Mouse (Mus musculus) brown adipose tissue, adult 24 weeks (tissue): ENCODE results near the gene Tysnd1. TPM values are rescaled to one million over a fixed set of nuclear protein-coding genes. Genes with fewer than 3 reads are reported as not detected.

Experiments used
- H3K27ac ChIP-seq: fragments of 200-500 bp; replicated peaks from 2 replicates; pipeline ENCODE4 v1.5.1; 2012; ENCODE audit warnings: low read depth, mild to moderate bottlenecking, low read length
- H3K4me1 ChIP-seq: fragments of 200-500 bp; 2 replicates; pipeline ENCODE4 v1.6.1; 2012; ENCODE audit warnings: low read length, mixed read lengths; ENCODE audit not compliant: control insufficient read depth, insufficient read depth, insufficient read length
- H3K4me3 ChIP-seq: fragments of 200-500 bp; 2 replicates; pipeline ENCODE4 v1.5.1; 2012; ENCODE audit warnings: low read depth, mild to moderate bottlenecking, low read length, moderate library complexity; ENCODE audit not compliant: insufficient read depth
- polyA plus RNA-seq: library from polyadenylated mRNA; stranded (reverse); fragments of >200 nt; gene quantifications from 2 replicates; pipeline ENCODE4 v1.2.4, GENCODE M21; 2012; ENCODE audit not compliant: missing spikeins, insufficient read depth, insufficient read length

Tysnd1 gene
- polyA plus RNA-seq, 1 experiment = 47.1 TPM

GRCm38 (mm10) chr10:61741306-61741705 lies 46.0 kb downstream of the Tysnd1 start:
- Histone ChIP-seq H3K4me1 (no peaks in the 10 kb centered on the region), H3K4me3 (no peak overlapping the region), H3K27ac (no peak overlapping the region)

GRCm38 (mm10) chr10:61741873-61742272 lies 46.6 kb downstream of the Tysnd1 start:
- H3K27ac ChIP-seq = no peak overlapping the region
- H3K4me1 ChIP-seq = no peaks in the 10 kb centered on the region
- no peak overlapping the region for H3K4me3 ChIP-seq

GRCm38 (mm10) chr10:61742336-61742735 lies 47.0 kb downstream of the Tysnd1 start:
- Histone ChIP-seq H3K4me1 (no peaks in the 10 kb centered on the region), H3K4me3 (no peak overlapping the region), H3K27ac (no peak overlapping the region)

- no peaks in the 10 kb centered on the region for H3K4me1 ChIP-seq
- no peak overlapping the region for H3K4me3 ChIP-seq
- H3K27ac ChIP-seq = no peak overlapping the region
Measured at GRCm38 (mm10) chr10:61745133-61745532, 49.8 kb downstream of the Tysnd1 start.

GRCm38 (mm10) chr10:61747302-61747701 lies 52.0 kb downstream of the Tysnd1 start:
- H3K4me3 ChIP-seq = no peak overlapping the region
- no peak overlapping the region for H3K27ac ChIP-seq
- H3K4me1 ChIP-seq = no peaks in the 10 kb centered on the region

GRCm38 (mm10) chr10:61750014-61750413 lies 54.7 kb downstream of the Tysnd1 start:
- Histone ChIP-seq H3K4me3 (no peak overlapping the region), H3K27ac (no peak overlapping the region), H3K4me1 (no peaks in the 10 kb centered on the region)

- H3K4me1 ChIP-seq = no peaks in the 10 kb centered on the region
- no peak overlapping the region for H3K27ac ChIP-seq
- no peak overlapping the region for H3K4me3 ChIP-seq
Measured at GRCm38 (mm10) chr10:61751534-61752219, 56.4 kb downstream of the Tysnd1 start.

Other genes starting within 250 kb of the Tysnd1 start
- 81.2 and 120 TPM in 2 replicates for gene Eif4ebp2, start 242.9 kb upstream of the Tysnd1 start, polyA plus RNA-seq
- 9.1 and 11.6 TPM in 2 replicates for gene Lrrc20, start 219.7 kb upstream of the Tysnd1 start, polyA plus RNA-seq
- gene Npffr1, start 100.0 kb upstream of the Tysnd1 start, polyA plus RNA-seq = 0.42 and 0.99 TPM in 2 replicates
- 159 and 188 TPM in 2 replicates for gene Ppa1, start 47.0 kb upstream of the Tysnd1 start, polyA plus RNA-seq
- 79.8 and 89.1 TPM in 2 replicates for gene Sar1a, start 15.2 kb upstream of the Tysnd1 start, polyA plus RNA-seq
- 261 and 314 TPM in 2 replicates for gene Aifm2, start 19.7 kb downstream of the Tysnd1 start, polyA plus RNA-seq
- gene H2afy2, start 88.6 kb downstream of the Tysnd1 start, polyA plus RNA-seq = not detected in 2 replicates